Mouse (Mus musculus) kidney, adult 2 months (tissue): ENCODE measurements around the gene Sec13.

ENCODE experiments used
- CTCF ChIP-seq: fragments of 200-500 bp; conservative IDR thresholded peaks from 2 replicates; pipeline ENCODE4 v1.5.1; 2011; ENCODE audit warnings: low read depth, mild to moderate bottlenecking, control low read depth, low read length, moderate library complexity, mixed read lengths; ENCODE audit not compliant: insufficient read depth, insufficient read length
- POLR2A ChIP-seq: fragments of 200-500 bp; IDR thresholded peaks from one replicate; pipeline ENCODE4 v1.6.1; 2011; ENCODE audit warnings: low read depth, low read length, control low read depth

GRCm38 (mm10) chr6:113740236-113741217, at the start of gene Sec13:
- no peak for TF ChIP-seq CTCF
- TF ChIP-seq POLR2A: peak; percentile 81
